Mouse (Mus musculus) kidney, adult 9 months (tissue): ENCODE measurements around the gene Dhh.
A peak's percentile ranks its signal among the peaks of the same experiment; 100 is the strongest.
"Not testable (repeated sequence)": the region's sequence is repeated elsewhere in the genome, so short reads cannot be mapped to it uniquely, and the experiment has no call there.

Experiments
- DNase-seq: peaks from one replicate; pipeline ENCODE4 v3.0.0; 2022

Dhh gene

DNA sequence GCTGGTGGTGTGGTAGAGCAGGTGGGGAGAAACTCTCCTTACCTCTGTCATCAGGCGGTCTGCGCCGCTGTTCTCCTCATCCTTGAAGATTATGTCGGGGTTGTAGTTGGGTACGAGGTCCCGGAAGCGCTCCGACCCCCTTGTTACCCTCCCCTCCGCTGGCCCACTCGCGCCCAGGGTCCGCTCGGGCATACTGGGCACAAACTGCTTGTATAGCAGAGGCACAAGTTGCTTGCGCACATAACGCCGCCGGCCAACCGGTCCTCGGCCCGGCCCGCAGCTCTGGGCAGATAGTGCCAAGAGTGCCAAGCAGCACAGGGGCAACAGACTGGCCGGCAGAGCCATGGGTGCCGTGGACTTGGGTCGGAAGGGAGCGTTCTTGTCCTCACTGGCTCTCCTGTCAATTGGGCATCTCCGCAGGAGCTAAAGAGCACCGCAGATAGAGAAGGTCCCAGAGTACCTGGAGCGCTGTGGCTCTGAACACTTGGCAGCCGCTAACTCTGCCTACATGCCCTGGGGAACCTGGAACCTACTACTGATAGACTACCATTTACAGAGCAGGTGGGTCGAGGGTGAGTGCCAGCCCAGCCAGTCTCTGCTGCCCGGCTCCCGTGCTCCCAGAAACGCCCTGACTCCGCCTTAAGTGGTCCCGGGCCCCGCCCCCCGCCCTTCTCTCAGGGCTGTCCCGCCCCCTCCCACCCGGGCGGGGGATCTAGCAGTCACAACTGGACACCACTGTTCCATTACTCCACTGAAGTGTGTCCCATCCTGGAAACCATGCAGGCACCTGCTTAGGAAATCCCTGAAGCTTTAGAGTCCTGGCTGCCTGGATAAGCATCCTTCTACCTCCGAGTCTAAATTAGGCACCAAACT, at the start of gene Dhh:
Dhh (minus strand) TSS at position 613 of the 873 bp plus-strand sequence.
- DNase-seq, result no peak

DNA sequence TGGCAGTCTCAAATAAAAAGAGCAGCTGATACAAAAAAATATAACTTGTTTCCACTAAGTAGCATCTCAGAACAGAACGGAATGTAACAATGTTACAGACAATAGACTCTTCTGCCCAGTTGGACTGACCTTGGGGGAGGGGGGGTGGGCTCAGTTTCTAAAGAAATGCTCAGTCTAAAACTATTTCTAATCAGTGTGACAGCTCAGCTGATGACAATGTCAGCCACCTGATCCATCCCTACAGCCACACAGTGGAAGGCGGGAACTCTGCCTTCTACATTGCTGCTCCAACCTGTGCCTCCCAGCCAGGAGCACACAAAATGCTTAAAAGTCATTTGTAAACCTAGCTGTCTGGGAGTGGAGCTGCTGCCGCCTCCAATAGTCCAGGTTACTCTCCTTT, 49.5 kb upstream of the Dhh start:
- DNase-seq, result no peak

- DNase-seq, result no peak
Observed at GRCm38 (mm10) chr15:98943133-98943532, 44.8 kb upstream of the Dhh start.

GRCm38 (mm10) chr15:98942081-98942480, 43.7 kb upstream of the Dhh start:
- no peak for DNase-seq

- DNase-seq, result no peak
Observed at GRCm38 (mm10) chr15:98941539-98941938, 43.2 kb upstream of the Dhh start.

DNA sequence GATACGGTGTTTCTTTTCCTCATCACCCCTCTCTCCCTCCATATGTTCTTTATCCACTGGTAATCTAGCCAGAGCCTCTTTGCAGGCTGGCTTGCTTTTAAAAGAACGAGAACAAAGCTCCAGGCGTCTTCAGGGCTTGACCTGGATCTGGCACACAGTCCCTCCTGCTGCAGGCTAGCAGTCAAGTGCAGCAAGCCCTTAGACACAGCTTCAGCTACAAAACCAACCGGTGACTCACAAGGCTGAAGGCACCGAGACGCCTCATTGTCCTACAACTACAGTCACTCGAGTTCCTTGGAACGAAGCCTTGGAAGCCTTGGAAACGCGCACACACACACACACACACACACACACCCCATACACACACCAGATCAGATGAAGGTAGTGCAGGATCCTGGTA, 42.5 kb upstream of the Dhh start:
- DNase-seq, result no peak

- DNase-seq, result peak; percentile 92
Observed at GRCm38 (mm10) chr15:98934217-98934839, 36.0 kb upstream of the Dhh start, which contains the start of gene Tuba1b. TSS of gene Tuba1b (minus strand) at chr15:98934565.

DNA sequence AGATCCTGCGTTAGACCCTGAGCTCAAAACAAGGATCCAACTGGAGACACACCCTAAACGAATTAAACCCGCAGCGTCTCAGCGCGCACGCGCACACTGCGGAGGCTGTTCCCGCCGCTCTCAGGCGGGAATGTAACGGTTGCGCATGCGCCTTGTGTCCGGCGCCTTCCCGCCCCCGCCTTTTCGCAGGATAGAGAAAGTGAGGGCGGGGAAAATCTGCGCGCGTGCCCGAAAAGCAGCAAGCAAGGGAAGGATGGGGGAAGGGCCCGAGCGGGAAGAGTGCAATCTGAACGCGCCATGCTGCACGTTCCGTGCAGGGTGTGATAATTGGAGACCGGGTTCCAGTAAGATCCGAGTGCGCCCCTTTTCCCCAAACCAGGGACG, 35.5 kb upstream of the Dhh start:
- peak; percentile 97 for DNase-seq

GRCm38 (mm10) chr15:98933004-98933671, 34.8 kb upstream of the Dhh start:
- not testable (repeated sequence) for DNase-seq

DNA sequence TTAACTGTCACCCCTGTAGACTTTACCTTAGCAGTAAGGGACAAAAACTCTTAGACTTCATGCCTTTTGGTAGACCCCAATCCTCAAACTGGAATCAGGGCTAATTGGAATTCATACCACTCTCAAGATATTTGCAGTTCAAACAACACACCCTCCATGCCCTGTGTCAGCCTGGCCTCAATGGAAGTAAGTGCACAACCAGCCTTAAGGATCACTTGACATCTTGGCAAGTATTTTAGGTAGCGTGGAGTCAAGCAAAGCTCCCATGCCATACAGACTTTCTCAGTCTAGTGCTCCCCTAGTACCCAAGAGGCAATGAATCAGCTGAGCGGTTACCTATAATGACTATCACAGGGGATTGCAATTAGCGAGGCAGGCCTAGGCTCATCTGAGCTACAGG, 32.7 kb upstream of the Dhh start:
- no peak for DNase-seq

- no peak for DNase-seq
Observed at GRCm38 (mm10) chr15:98930017-98930734, 31.8 kb upstream of the Dhh start.

- peak; percentile 95 for DNase-seq
Observed at GRCm38 (mm10) chr15:98928598-98929240, 30.4 kb upstream of the Dhh start.

- no peak for DNase-seq
Observed at GRCm38 (mm10) chr15:98927566-98927965, 29.2 kb upstream of the Dhh start.

- peak; percentile 81 for DNase-seq
Observed at GRCm38 (mm10) chr15:98924682-98925081, 26.3 kb upstream of the Dhh start.

GRCm38 (mm10) chr15:98923031-98923537, 24.7 kb upstream of the Dhh start:
- no peak for DNase-seq

GRCm38 (mm10) chr15:98922581-98922980, 24.2 kb upstream of the Dhh start:
- DNase-seq, result peak; percentile 82

DNA sequence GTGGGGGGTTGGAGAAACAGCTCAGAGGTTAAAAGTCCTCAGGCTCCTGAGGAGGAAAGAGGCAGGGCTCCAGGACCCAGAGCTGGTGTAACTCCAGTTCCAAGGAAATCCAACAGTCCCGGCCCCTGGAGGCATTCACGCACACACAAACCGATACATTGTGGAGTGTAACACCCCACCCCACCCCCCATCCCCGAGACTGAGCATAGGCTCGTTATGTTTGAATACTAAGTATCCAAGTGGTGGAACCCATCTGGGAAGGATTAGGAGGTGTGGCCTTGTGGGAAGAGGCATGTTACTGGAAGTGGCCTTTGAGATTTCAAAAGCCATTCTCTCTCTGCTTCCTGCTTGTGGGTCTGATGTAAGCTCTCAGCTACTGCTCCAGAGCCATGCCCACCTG, 23.2 kb upstream of the Dhh start:
- no peak for DNase-seq

GRCm38 (mm10) chr15:98918499-98918895, 20.2 kb upstream of the Dhh start:
- DNase-seq, result not testable (repeated sequence)

DNA sequence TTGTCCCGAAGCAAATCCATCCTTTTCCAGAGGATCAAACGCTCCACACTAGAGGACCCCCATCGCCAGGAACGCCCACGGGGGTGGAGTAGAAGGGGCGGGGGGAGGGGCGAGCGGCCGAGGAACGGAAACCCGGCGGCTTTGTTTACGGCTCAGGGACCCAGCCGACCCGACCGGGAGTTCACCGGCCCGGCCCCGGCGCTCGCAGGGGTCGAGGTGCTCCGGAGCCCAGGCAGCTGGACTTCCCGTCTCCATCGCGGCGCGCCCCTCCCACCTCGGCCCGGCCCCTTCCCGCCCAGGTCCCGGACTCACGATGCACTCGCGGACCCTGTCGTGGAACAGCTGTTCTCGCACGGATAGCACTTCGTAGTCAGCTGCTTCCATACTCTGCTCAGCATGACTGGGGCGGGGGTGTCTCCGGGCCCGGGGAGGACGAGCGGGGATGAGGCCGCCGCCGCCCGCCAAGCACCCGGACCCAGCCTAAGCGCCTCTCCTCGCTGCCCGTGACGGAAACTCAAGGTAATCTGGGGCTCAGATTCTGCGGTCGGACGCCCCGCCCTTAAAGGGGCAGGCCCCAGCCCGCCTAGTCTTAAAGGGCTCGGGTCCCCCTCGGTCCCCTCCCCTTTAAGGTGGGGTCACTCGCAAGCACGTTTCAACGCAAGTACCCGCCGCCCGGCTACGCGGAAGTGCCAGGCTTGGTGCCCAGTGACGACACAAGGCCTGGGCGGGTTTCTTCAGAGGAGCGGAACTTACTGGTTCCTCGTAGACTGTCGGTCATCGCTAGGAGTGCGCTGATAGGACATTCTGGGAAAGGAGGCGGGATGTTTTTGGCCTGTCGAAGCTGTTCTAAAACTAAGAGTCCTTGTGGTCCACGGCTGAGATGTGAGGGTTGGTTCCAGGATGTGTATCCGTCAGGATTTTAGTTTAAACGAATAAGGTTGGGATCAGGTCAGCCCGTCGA, 19.5 kb upstream of the Dhh start, which contains the start of gene Lmbr1l:
Lmbr1l (minus strand) TSS at position 694 of the 961 bp plus-strand sequence.
- peak; percentile 100 for DNase-seq

- DNase-seq, result peak; percentile 46
Observed at GRCm38 (mm10) chr15:98917091-98917490, 18.8 kb upstream of the Dhh start.

- peak; percentile 61 for DNase-seq
Observed at GRCm38 (mm10) chr15:98916016-98916415, 17.7 kb upstream of the Dhh start.
